Mouse (Mus musculus) naive thymus-derived CD4-positive, alpha-beta T cell, adult 5 months (primary cell): ENCODE measurements around the gene Pdgfra. TPM values are rescaled to one million over a fixed set of nuclear protein-coding genes. Genes with fewer than 3 reads are reported as not detected.

Experiments
- polyA plus RNA-seq: library from polyadenylated mRNA; unstranded; fragments of 100-300 nt; shearing (Covaris generic); gene quantifications from one replicate; pipeline ENCODE4 v1.2.1, GENCODE M21; 2017

Pdgfra gene
- polyA plus RNA-seq, result not detected

GRCm38 (mm10) chr5:75152021-75152425 lies at the start of gene Pdgfra:
Pdgfra (plus strand) TSS chr5:75152292.

Other genes starting within 250 kb of the Pdgfra start
- 178 TPM for gene Chic2, start 107.5 kb upstream of the Pdgfra start, polyA plus RNA-seq
- not detected for gene Gsx2, start 76.7 kb upstream of the Pdgfra start, polyA plus RNA-seq